Comparison of ENCODE assay signal across 17 mouse cellular contexts in the genomic region with DNA sequence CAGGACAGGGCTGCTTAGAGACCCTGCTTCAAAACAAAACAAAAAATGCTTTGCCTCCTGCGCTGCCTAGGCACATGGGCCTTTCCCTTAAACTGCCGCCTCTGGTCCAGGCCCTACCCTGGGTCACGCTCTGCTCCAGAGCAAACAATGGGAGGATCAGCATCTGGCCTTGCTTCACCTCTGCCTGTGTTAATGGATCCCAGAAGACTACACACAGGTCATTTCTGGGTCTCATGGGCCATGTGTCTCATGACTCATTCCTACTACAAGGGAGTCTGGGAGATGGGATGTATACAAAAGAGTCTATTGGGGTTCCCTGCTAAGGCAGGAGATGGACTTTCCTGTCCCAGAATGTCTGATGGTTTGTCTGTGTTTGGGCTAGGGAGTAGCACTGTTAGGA.
"Had no signal": no experiment of that assay in that cellular context is flagged by ENCODE, and none has a peak within 500 bp of the region (broad histone marks: within the 10 kb centered on the region; RNA-seq: fewer than 3 reads in every experiment).

No protein-coding gene starts in this region.

- ATAC-seq: intestine, embryonic 15.5 days had no signal

- H3K27ac ChIP-seq: intestine, embryonic 15.5 days; kidney, postnatal 0 days; limb, embryonic 12.5 days; limb, embryonic 15.5 days; liver, embryonic 15.5 days; macrophage; neural tube, embryonic 13.5 days had no signal

- H3K4me3 ChIP-seq: intestine, embryonic 15.5 days; limb, embryonic 12.5 days; limb, embryonic 15.5 days; liver, embryonic 15.5 days; neural tube, embryonic 13.5 days had no signal

- DNase-seq: kidney, adult 2 months; kidney, postnatal 25 days; left cerebral cortex, postnatal 4 days; lung, adult 2 months; midbrain, embryonic 14.5 days; thymus, adult 18-20 months; thymus, postnatal 14 days; thymus, postnatal 4 days had no signal

- H3K27me3 ChIP-seq: intestine, embryonic 15.5 days; limb, embryonic 12.5 days; limb, embryonic 15.5 days; liver, embryonic 15.5 days; neural tube, embryonic 13.5 days had no signal

- H3K4me1 ChIP-seq: intestine, embryonic 15.5 days; limb, embryonic 12.5 days; liver, embryonic 15.5 days; neural tube, embryonic 13.5 days had no signal

- H3K9ac ChIP-seq: intestine, embryonic 15.5 days; limb, embryonic 12.5 days; limb, embryonic 15.5 days; liver, embryonic 15.5 days; neural tube, embryonic 13.5 days had no signal

- H3K4me2 ChIP-seq: intestine, embryonic 15.5 days; limb, embryonic 12.5 days; limb, embryonic 15.5 days; liver, embryonic 11.5 days; liver, embryonic 15.5 days; midbrain, embryonic 11.5 days; neural tube, embryonic 13.5 days had no signal

- H3K9me3 ChIP-seq: intestine, embryonic 15.5 days; limb, embryonic 12.5 days; limb, embryonic 15.5 days; liver, embryonic 15.5 days; neural tube, embryonic 13.5 days had no signal
